Mouse (Mus musculus) gastrocnemius, postnatal 25 days (tissue): ENCODE results near the gene Tmem43. TPM values are rescaled to one million over a fixed set of nuclear protein-coding genes. Genes with fewer than 3 reads are reported as not detected.
A peak's percentile ranks its signal among the peaks of the same experiment; 100 is the strongest.
"Not testable (repeated sequence)": the region's sequence is repeated elsewhere in the genome, so short reads cannot be mapped to it uniquely, and the experiment has no call there.

Experiments used
- DNase-seq: peaks from one replicate; pipeline ENCODE4 v3.0.0; 2022
- long read RNA-seq, 2 experiments: library from polyadenylated mRNA; stranded (forward); transcript quantifications; one replicate each; pipeline ENCODE4 v2.0.0; 2021
- total RNA-seq, 2 experiments: library from RNA; stranded (reverse); gene quantifications; 1 replicate in 1 of 2; 2 replicates in 1 of 2; pipeline ENCODE4 v1.2.3; 2021

The Tmem43 gene
- 10 to 100 TPM; 22.7 to 39.4 TPM for total RNA-seq
- long read RNA-seq, experiment 1, transcript Tmem43-201 (12 exons, 2,903 nt), result major isoform, 15 of 16 reads
- long read RNA-seq, experiment 1, partial matches to known transcripts, result 1 of 16 reads
- long read RNA-seq, experiment 1, other reads (novel, unspliced or antisense), result 0 of 16 reads
- long read RNA-seq, experiment 2, transcript Tmem43-201 (12 exons, 2,903 nt), result major isoform, 19 of 25 reads
- long read RNA-seq, experiment 2, partial matches to known transcripts, result 6 of 25 reads
- long read RNA-seq, experiment 2, other reads (novel, unspliced or antisense), result 0 of 25 reads

- peak; percentile 98 for DNase-seq
These were observed at the start of gene Tmem43, which contains the start of gene Chchd4 for GRCm38 (mm10) chr6:91472868-91473804. Gene Tmem43, plus strand, starts transcription at chr6:91473703. Gene Chchd4, minus strand, starts transcription at chr6:91473546.

- DNase-seq, result no peak
These were observed 49.4 kb upstream of the Tmem43 start for GRCm38 (mm10) chr6:91424151-91424550.

- peak; percentile 88 for DNase-seq
These were observed 32.9 kb upstream of the Tmem43 start for GRCm38 (mm10) chr6:91440474-91441144.

- no peak for DNase-seq
These were observed 32.3 kb upstream of the Tmem43 start for GRCm38 (mm10) chr6:91441145-91441662.

GRCm38 (mm10) chr6:91445316-91445715, 28.2 kb upstream of the Tmem43 start:
- DNase-seq, result no peak

GRCm38 (mm10) chr6:91449472-91450225, 23.9 kb upstream of the Tmem43 start:
- DNase-seq, result no peak

- DNase-seq, result no peak
These were observed 21.4 kb upstream of the Tmem43 start for GRCm38 (mm10) chr6:91452056-91452455.

GRCm38 (mm10) chr6:91454546-91454945, 19.0 kb upstream of the Tmem43 start:
- DNase-seq, result no peak

- no peak for DNase-seq
These were observed 14.0 kb upstream of the Tmem43 start for GRCm38 (mm10) chr6:91459471-91459870.

- no peak for DNase-seq
These were observed 7.7 kb upstream of the Tmem43 start for GRCm38 (mm10) chr6:91465756-91466155.

GRCm38 (mm10) chr6:91467106-91467505, 6.4 kb upstream of the Tmem43 start:
- peak; percentile 29 for DNase-seq

- no peak for DNase-seq
These were observed 2.8 kb upstream of the Tmem43 start for GRCm38 (mm10) chr6:91470712-91471111.

- DNase-seq, result not testable (repeated sequence)
These were observed 2.1 kb upstream of the Tmem43 start for GRCm38 (mm10) chr6:91471427-91471826.

- peak; percentile 2 for DNase-seq
These were observed 1.2 kb upstream of the Tmem43 start for GRCm38 (mm10) chr6:91472319-91472718.

GRCm38 (mm10) chr6:91473805-91474440, 420 bp downstream of the Tmem43 start:
- DNase-seq, result no peak

GRCm38 (mm10) chr6:91474441-91475190, 1.1 kb downstream of the Tmem43 start:
- peak; percentile 63 for DNase-seq

- no peak for DNase-seq
These were observed 3.0 kb downstream of the Tmem43 start for GRCm38 (mm10) chr6:91476541-91476940.

- DNase-seq, result peak; percentile 71
These were observed 9.9 kb downstream of the Tmem43 start for GRCm38 (mm10) chr6:91483371-91483770.

GRCm38 (mm10) chr6:91486736-91487453, 13.4 kb downstream of the Tmem43 start:
- peak; percentile 23 for DNase-seq
